Mouse (Mus musculus): ENCODE data around the gene Orai3. TPM values are rescaled to one million over a fixed set of nuclear protein-coding genes. Genes with fewer than 3 reads are reported as not detected.

Orai3 gene
- total RNA-seq, 2 experiments from 2014 or later = 21.0 to 29.5 TPM

GRCm38 (mm10) chr7:127817776-127818175, 48.2 kb downstream of the Orai3 start:
- ATAC-seq (replicated peaks; ENCODE audit: low FRiP score, low TSS enrichment, poor library complexity, severe bottlenecking) = no peak

- no peak for ATAC-seq (replicated peaks; ENCODE audit: low FRiP score, low TSS enrichment, poor library complexity, severe bottlenecking)
Observed at GRCm38 (mm10) chr7:127820836-127821509, 51.4 kb downstream of the Orai3 start.

DNA sequence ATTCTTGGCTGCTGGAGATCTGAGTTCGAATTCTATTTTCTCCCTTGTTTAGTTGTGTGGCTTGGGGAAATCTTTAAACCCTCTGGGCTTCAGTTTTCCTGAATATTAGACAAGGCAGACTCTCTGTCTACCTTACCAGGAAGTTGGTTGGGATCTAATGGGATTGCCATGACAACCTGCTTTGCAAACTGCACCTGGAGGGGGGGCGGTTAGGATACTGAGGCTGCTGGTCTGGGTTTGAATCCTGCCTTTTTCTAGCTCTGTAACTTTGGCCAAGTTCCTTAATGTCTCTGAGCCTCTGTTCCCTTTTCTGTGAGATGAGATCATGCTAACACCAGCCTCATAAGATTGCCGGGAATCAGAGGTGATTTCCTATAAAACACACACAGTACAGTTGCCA, 52.9 kb downstream of the Orai3 start:
- no peak for ATAC-seq (replicated peaks; ENCODE audit: low FRiP score, low TSS enrichment, poor library complexity, severe bottlenecking)

DNA sequence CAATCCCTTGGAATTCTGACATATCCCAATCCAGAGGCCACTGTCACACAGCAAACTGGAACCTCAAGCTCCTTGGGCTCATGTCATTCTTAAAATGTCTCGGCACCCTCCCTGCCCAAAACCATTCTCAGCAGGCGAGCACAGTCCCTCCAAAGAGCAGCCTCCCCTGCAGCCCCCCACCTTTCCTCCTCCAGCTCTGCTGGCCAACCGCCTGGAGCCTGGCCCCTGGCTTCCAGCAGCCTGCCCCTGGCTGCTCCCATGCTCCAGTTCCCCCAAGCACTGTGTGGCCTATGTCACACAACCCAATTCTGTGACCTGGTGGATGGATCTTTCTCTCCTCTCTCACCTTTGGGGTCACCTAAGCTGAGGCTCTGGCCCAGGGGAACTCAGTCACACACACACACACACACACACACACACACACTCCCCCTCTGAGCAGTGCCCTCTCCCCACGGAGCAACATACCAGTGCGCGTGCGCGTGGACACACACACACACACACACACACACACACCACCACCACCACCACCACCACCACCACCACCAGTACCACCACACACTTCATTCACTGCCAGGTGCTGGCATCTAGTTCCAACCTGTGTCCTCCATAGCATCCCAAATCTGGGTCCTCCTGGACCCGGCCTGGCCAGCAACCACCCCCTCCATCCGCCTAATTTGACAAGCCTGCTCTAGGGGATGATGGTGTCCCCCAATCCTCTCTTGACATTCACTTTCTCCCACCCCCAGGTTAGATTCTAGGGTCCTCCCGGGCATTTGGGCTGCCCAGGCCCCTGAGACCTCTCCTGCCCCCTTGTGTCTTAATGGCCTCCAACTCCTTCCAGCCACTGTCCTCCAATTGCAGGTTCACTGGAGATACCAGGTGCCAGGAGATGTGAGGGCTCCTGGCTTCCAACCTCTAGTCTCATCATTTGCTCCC, 53.9 kb downstream of the Orai3 start:
- no peak for ATAC-seq (replicated peaks; ENCODE audit: low FRiP score, low TSS enrichment, poor library complexity, severe bottlenecking)

GRCm38 (mm10) chr7:127824176-127824871, 54.7 kb downstream of the Orai3 start, which contains the start of the genes Stx4a and Stx1b:
Gene Stx4a, plus strand, starts transcription at chr7:127824294.
Gene Stx1b, minus strand, starts transcription at chr7:127824549.
- no peak for ATAC-seq (replicated peaks; ENCODE audit: low FRiP score, low TSS enrichment, poor library complexity, severe bottlenecking)

Other genes with a start within 250 kb of the Orai3 start
- not detected in 2 replicates for gene Tmem265, start 208.4 kb upstream of the Orai3 start, total RNA-seq (2014; fragmentation: Nextera tagmentation)
- 3.4 TPM in 1 of 2 replicates, not detected in the other for gene Tmem265, start 208.4 kb upstream of the Orai3 start, total RNA-seq (2017)
- 43.0 and 59.6 TPM in 2 replicates for gene Phkg2, start 196.5 kb upstream of the Orai3 start, total RNA-seq (2014; fragmentation: Nextera tagmentation)
- 21.1 and 30.5 TPM in 2 replicates for gene Phkg2, start 196.5 kb upstream of the Orai3 start, total RNA-seq (2017)
- 6.1 TPM in 1 of 2 replicates, not detected in the other for gene Ccdc189, start 181.2 kb upstream of the Orai3 start, total RNA-seq (2014; fragmentation: Nextera tagmentation)
- 0.38 and 6.8 TPM in 2 replicates for gene Ccdc189, start 181.2 kb upstream of the Orai3 start, total RNA-seq (2017)
- 45.6 and 48.7 TPM in 2 replicates for gene Rnf40, start 181.0 kb upstream of the Orai3 start, total RNA-seq (2014; fragmentation: Nextera tagmentation)
- 35.1 and 37.9 TPM in 2 replicates for gene Rnf40, start 181.0 kb upstream of the Orai3 start, total RNA-seq (2017)
- gene Zfp629, start 154.0 kb upstream of the Orai3 start, total RNA-seq (2014; fragmentation: Nextera tagmentation) = 7.2 and 7.8 TPM in 2 replicates
- gene Zfp629, start 154.0 kb upstream of the Orai3 start, total RNA-seq (2017) = 3.4 and 9.1 TPM in 2 replicates
- gene Bcl7c, start 60.9 kb upstream of the Orai3 start, total RNA-seq (2014; fragmentation: Nextera tagmentation) = 84.1 and 94.3 TPM in 2 replicates
- gene Bcl7c, start 60.9 kb upstream of the Orai3 start, total RNA-seq (2017) = 51.3 and 61.0 TPM in 2 replicates
- gene Ctf1, start 57.1 kb upstream of the Orai3 start, total RNA-seq (2014; fragmentation: Nextera tagmentation) = 4.2 and 5.5 TPM in 2 replicates
- 1.9 and 3.0 TPM in 2 replicates for gene Ctf1, start 57.1 kb upstream of the Orai3 start, total RNA-seq (2017)
- not detected in 2 replicates for gene Ctf2, start 37.6 kb upstream of the Orai3 start, total RNA-seq (2014; fragmentation: Nextera tagmentation)
- gene Ctf2, start 37.6 kb upstream of the Orai3 start, total RNA-seq (2017) = not detected in 2 replicates
- gene Fbxl19, start 25.3 kb upstream of the Orai3 start, total RNA-seq (2014; fragmentation: Nextera tagmentation) = 11.6 and 14.2 TPM in 2 replicates
- 12.2 and 12.5 TPM in 2 replicates for gene Fbxl19, start 25.3 kb upstream of the Orai3 start, total RNA-seq (2017)
- 83.0 and 94.4 TPM in 2 replicates for gene Setd1a, start 6.9 kb downstream of the Orai3 start, total RNA-seq (2014; fragmentation: Nextera tagmentation)
- 10.6 and 19.5 TPM in 2 replicates for gene Setd1a, start 6.9 kb downstream of the Orai3 start, total RNA-seq (2017)
- 1.0 TPM in 1 of 2 replicates, not detected in the other for gene Gm49388, start 15.8 kb downstream of the Orai3 start, total RNA-seq (2014; fragmentation: Nextera tagmentation)
- 0.85 TPM in 1 of 2 replicates, not detected in the other for gene Gm49388, start 15.8 kb downstream of the Orai3 start, total RNA-seq (2017)
- gene Hsd3b7, start 30.8 kb downstream of the Orai3 start, total RNA-seq (2014; fragmentation: Nextera tagmentation) = 38.9 and 56.1 TPM in 2 replicates
- 16.8 and 60.3 TPM in 2 replicates for gene Hsd3b7, start 30.8 kb downstream of the Orai3 start, total RNA-seq (2017)
- 67.0 and 84.7 TPM in 2 replicates for gene Stx4a, start 54.5 kb downstream of the Orai3 start, total RNA-seq (2014; fragmentation: Nextera tagmentation)
- gene Stx4a, start 54.5 kb downstream of the Orai3 start, total RNA-seq (2017) = 31.5 and 44.7 TPM in 2 replicates
- gene Stx1b, start 54.7 kb downstream of the Orai3 start, total RNA-seq (2014; fragmentation: Nextera tagmentation) = 0.10 and 3.0 TPM in 2 replicates
- 0.19 and 4.3 TPM in 2 replicates for gene Stx1b, start 54.7 kb downstream of the Orai3 start, total RNA-seq (2017)
- 32.4 and 38.3 TPM in 2 replicates for gene Zfp646, start 106.4 kb downstream of the Orai3 start, total RNA-seq (2014; fragmentation: Nextera tagmentation)
- 36.9 and 43.3 TPM in 2 replicates for gene Zfp646, start 106.4 kb downstream of the Orai3 start, total RNA-seq (2017)
- gene Zfp668, start 107.0 kb downstream of the Orai3 start, total RNA-seq (2014; fragmentation: Nextera tagmentation) = 9.3 and 12.8 TPM in 2 replicates
- 2.3 and 2.8 TPM in 2 replicates for gene Zfp668, start 107.0 kb downstream of the Orai3 start, total RNA-seq (2017)
- 0.81 TPM in 1 of 2 replicates, not detected in the other for gene Prss53, start 121.2 kb downstream of the Orai3 start, total RNA-seq (2014; fragmentation: Nextera tagmentation)
- not detected in 2 replicates for gene Prss53, start 121.2 kb downstream of the Orai3 start, total RNA-seq (2017)
- not detected in 2 replicates for gene Gm21974, start 125.6 kb downstream of the Orai3 start, total RNA-seq (2014; fragmentation: Nextera tagmentation)
- gene Gm21974, start 125.6 kb downstream of the Orai3 start, total RNA-seq (2017) = not detected in 2 replicates
- gene Vkorc1, start 125.8 kb downstream of the Orai3 start, total RNA-seq (2014; fragmentation: Nextera tagmentation) = 54.1 and 72.8 TPM in 2 replicates
- gene Vkorc1, start 125.8 kb downstream of the Orai3 start, total RNA-seq (2017) = 25.4 and 37.0 TPM in 2 replicates
- gene Bckdk, start 134.3 kb downstream of the Orai3 start, total RNA-seq (2014; fragmentation: Nextera tagmentation) = 76.8 and 85.0 TPM in 2 replicates
- gene Bckdk, start 134.3 kb downstream of the Orai3 start, total RNA-seq (2017) = 32.4 and 62.8 TPM in 2 replicates
- gene Kat8, start 142.7 kb downstream of the Orai3 start, total RNA-seq (2014; fragmentation: Nextera tagmentation) = 32.7 and 37.9 TPM in 2 replicates
- 27.0 and 35.8 TPM in 2 replicates for gene Kat8, start 142.7 kb downstream of the Orai3 start, total RNA-seq (2017)
- not detected in 2 replicates for gene Prss8, start 160.3 kb downstream of the Orai3 start, total RNA-seq (2014; fragmentation: Nextera tagmentation)
- gene Prss8, start 160.3 kb downstream of the Orai3 start, total RNA-seq (2017) = not detected in 2 replicates
- 2.8 and 9.8 TPM in 2 replicates for gene Prss36, start 176.9 kb downstream of the Orai3 start, total RNA-seq (2014; fragmentation: Nextera tagmentation)
- 2.5 and 3.4 TPM in 2 replicates for gene Prss36, start 176.9 kb downstream of the Orai3 start, total RNA-seq (2017)
- 315 and 387 TPM in 2 replicates for gene Fus, start 197.6 kb downstream of the Orai3 start, total RNA-seq (2014; fragmentation: Nextera tagmentation)
- gene Fus, start 197.6 kb downstream of the Orai3 start, total RNA-seq (2017) = 61.4 and 85.2 TPM in 2 replicates
- 41.8 and 56.1 TPM in 2 replicates for gene Pycard, start 224.1 kb downstream of the Orai3 start, total RNA-seq (2014; fragmentation: Nextera tagmentation)
- 10.2 and 10.6 TPM in 2 replicates for gene Pycard, start 224.1 kb downstream of the Orai3 start, total RNA-seq (2017)
- not detected in 2 replicates for gene Trim72, start 234.1 kb downstream of the Orai3 start, total RNA-seq (2014; fragmentation: Nextera tagmentation)
- 0.52 TPM in 1 of 2 replicates, not detected in the other for gene Trim72, start 234.1 kb downstream of the Orai3 start, total RNA-seq (2017)

Measured in megakaryocyte-erythroid progenitor cell, adult 5-6 weeks (primary cell).